Mouse (Mus musculus) G1E-ER4 (cell line): ENCODE data around the gene Tenm4. TPM values are rescaled to one million over a fixed set of nuclear protein-coding genes. Genes with fewer than 3 reads are reported as not detected.

Experiments used
- GATA1 ChIP-seq: IDR thresholded peaks from one replicate; pipeline ENCODE4 v1.8.0; 2012; ENCODE audit warnings: low read length, inconsistent platforms
- polyA plus RNA-seq: library from polyadenylated mRNA; stranded (reverse); fragments of >175 nt; gene quantifications from 2 replicates; pipeline ENCODE4 v1.2.3, GENCODE M21; 2012

Gene Tenm4
- polyA plus RNA-seq, 1 experiment, result not detected

- TF ChIP-seq GATA1, result no peak
Measured at GRCm38 (mm10) chr7:96722796-96723195, 551.8 kb downstream of the Tenm4 start.

- TF ChIP-seq GATA1, result no peak
Measured at GRCm38 (mm10) chr7:96725603-96726002, 554.6 kb downstream of the Tenm4 start.

- TF ChIP-seq GATA1, result no peak
Measured at GRCm38 (mm10) chr7:96730360-96730759, 559.3 kb downstream of the Tenm4 start.

- no peak for TF ChIP-seq GATA1
Measured at GRCm38 (mm10) chr7:96731947-96732346, 560.9 kb downstream of the Tenm4 start.

- TF ChIP-seq GATA1, result no peak
Measured at GRCm38 (mm10) chr7:96734315-96735058, 563.4 kb downstream of the Tenm4 start.

GRCm38 (mm10) chr7:96740631-96741030 lies 569.6 kb downstream of the Tenm4 start:
- TF ChIP-seq GATA1, result no peak

GRCm38 (mm10) chr7:96742221-96742620 lies 571.2 kb downstream of the Tenm4 start:
- no peak for TF ChIP-seq GATA1

- no peak for TF ChIP-seq GATA1
Measured at GRCm38 (mm10) chr7:96745956-96746355, 574.9 kb downstream of the Tenm4 start.

GRCm38 (mm10) chr7:96746706-96747105 lies 575.7 kb downstream of the Tenm4 start:
- TF ChIP-seq GATA1, result no peak

- TF ChIP-seq GATA1, result no peak
Measured at GRCm38 (mm10) chr7:96748538-96749045, 577.5 kb downstream of the Tenm4 start.

GRCm38 (mm10) chr7:96749753-96750152 lies 578.7 kb downstream of the Tenm4 start:
- no peak for TF ChIP-seq GATA1

GRCm38 (mm10) chr7:96751236-96751635 lies 580.2 kb downstream of the Tenm4 start:
- TF ChIP-seq GATA1, result no peak

- TF ChIP-seq GATA1, result no peak
Measured at GRCm38 (mm10) chr7:96752776-96753175, 581.7 kb downstream of the Tenm4 start.

GRCm38 (mm10) chr7:96753335-96754095 lies 582.5 kb downstream of the Tenm4 start:
- no peak for TF ChIP-seq GATA1

GRCm38 (mm10) chr7:96754175-96754574 lies 583.1 kb downstream of the Tenm4 start:
- no peak for TF ChIP-seq GATA1

- TF ChIP-seq GATA1, result no peak
Measured at GRCm38 (mm10) chr7:96755459-96756094, 584.5 kb downstream of the Tenm4 start.

GRCm38 (mm10) chr7:96756104-96756742 lies 585.2 kb downstream of the Tenm4 start:
- no peak for TF ChIP-seq GATA1
